ENCODE assay signal across 32 mouse cellular contexts in the genomic region with DNA sequence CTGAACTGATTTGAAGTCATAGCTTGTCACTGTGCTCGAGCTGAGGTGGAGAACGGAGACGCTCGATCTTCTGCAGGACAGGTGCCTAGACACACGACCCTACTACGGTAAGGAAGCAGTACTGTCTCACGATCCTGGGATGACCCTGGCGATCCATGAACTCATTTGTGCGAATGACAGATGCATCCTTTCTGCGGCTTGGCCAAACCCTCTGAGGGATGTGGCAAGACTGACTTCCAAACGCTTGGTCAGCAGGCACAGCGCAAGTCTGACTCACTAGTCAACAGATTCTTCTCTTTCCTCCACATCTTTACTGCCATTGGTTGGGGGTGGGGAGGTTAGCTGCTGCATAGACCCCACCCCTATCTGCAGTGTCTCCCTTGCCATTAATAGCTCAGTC. TPM values are rescaled to one million over a fixed set of nuclear protein-coding genes. Genes with fewer than 3 reads are reported as not detected.
DNase-seq lines count a peak whose midpoint lies in the region; ATAC-seq and TF ChIP-seq lines count a peak whose summit lies in the region.
"Had no signal": no experiment of that assay in that cellular context is flagged by ENCODE, and none has a peak within 500 bp of the region (broad histone marks: within the 10 kb centered on the region; RNA-seq: fewer than 3 reads in every experiment).

No protein-coding gene starts in this region.

- H3K4me1 ChIP-seq in heart, embryonic 12.5 days (replicated peaks): peaks cover 4% of the 10 kb centered on the region
- H3K4me1 ChIP-seq in hindbrain, postnatal 0 days (ENCODE audit: insufficient read depth, low read length): 0 out of 2 replicates have a peak, but pooled peaks cover 4% of the 10 kb centered on the region

- peak; percentile 35 to 39 for DNase-seq in heart, adult 9 months (ENCODE audit: low spot score in 2 of 2)
- peak; percentile 76 for DNase-seq in 3T3-L1 (ENCODE audit: low read depth, low spot score)
- DNase-seq in hindbrain, postnatal 0 days (ENCODE audit: low spot score): no peak
- no peak for DNase-seq in thymus, postnatal 0 days (ENCODE audit: low spot score)
- DNase-seq: cerebellum, adult 11-12 months; cerebellum, postnatal 14 days; embryo, embryonic 11 days; gastrocnemius, postnatal 36 days; kidney, adult 2 months; kidney, postnatal 14 days; lung, postnatal 36 days; right cerebral cortex, adult 18-20 months; spleen, adult 18-20 months; thymus, adult 18-20 months had no signal

- no peak for TF ChIP-seq CTCF in C2C12 (IDR thresholded peaks at IDR 0.05; ENCODE audit: control insufficient read depth, insufficient read depth, insufficient read length)
- no peak for TF ChIP-seq CTCF in hindbrain, postnatal 0 days (IDR thresholded peaks at IDR 0.05; ENCODE audit: low read depth)

- no peak overlapping the region for H3K4me2 ChIP-seq in heart, embryonic 12.5 days
- H3K4me2 ChIP-seq in hindbrain, postnatal 0 days (ENCODE audit: low read depth, low read length): no peak overlapping the region
- H3K4me2 ChIP-seq: forebrain, embryonic 15.5 days; hindbrain, embryonic 12.5 days; midbrain, embryonic 12.5 days had no signal

- ATAC-seq in heart, embryonic 12.5 days (ENCODE audit: insufficient number of reproducible peaks, low FRiP score): no peak
- ATAC-seq in megakaryocyte progenitor cell, adult 5-6 weeks (replicated peaks; ENCODE audit: poor library complexity): peak; percentile 27
- ATAC-seq in hindbrain, postnatal 0 days: no peak
- ATAC-seq: forebrain, embryonic 15.5 days; inflammation-experienced regulatory T-cells, adult 6 months had no signal

- 0 out of 2 replicates have a peak, but pooled peaks cover under 1% of the 10 kb centered on the region for H3K9me3 ChIP-seq in heart, embryonic 12.5 days (replicated peaks)
- H3K9me3 ChIP-seq in hindbrain, postnatal 0 days (ENCODE audit: low read length): no peaks in the 10 kb centered on the region
- H3K9me3 ChIP-seq: forebrain, embryonic 15.5 days; heart, embryonic 15.5 days; hindbrain, embryonic 12.5 days; midbrain, embryonic 12.5 days; neural tube, embryonic 12.5 days had no signal

- H3K36me3 ChIP-seq in heart, embryonic 12.5 days: no peaks in the 10 kb centered on the region
- no peaks in the 10 kb centered on the region for H3K36me3 ChIP-seq in C2C12 (ENCODE audit: control insufficient read depth, insufficient read depth)
- no peaks in the 10 kb centered on the region for H3K36me3 ChIP-seq in hindbrain, postnatal 0 days (ENCODE audit: insufficient read depth, low read length)
- H3K36me3 ChIP-seq: forebrain, embryonic 15.5 days; heart, embryonic 15.5 days; hindbrain, embryonic 12.5 days; midbrain, embryonic 12.5 days; neural tube, embryonic 12.5 days had no signal

- H3K4me3 ChIP-seq in heart, embryonic 12.5 days: no peak overlapping the region
- no peak overlapping the region for H3K4me3 ChIP-seq in C2C12 (ENCODE audit: insufficient read depth, poor library complexity, severe bottlenecking)
- H3K4me3 ChIP-seq in hindbrain, postnatal 0 days (ENCODE audit: low read length): no peak overlapping the region
- H3K4me3 ChIP-seq: forebrain, embryonic 15.5 days; heart, embryonic 15.5 days; hindbrain, embryonic 12.5 days; midbrain, embryonic 12.5 days; neural tube, embryonic 12.5 days had no signal

- H3K79me2 ChIP-seq in C2C12 (ENCODE audit: control insufficient read depth, insufficient read depth): no peaks in the 10 kb centered on the region

- no peak overlapping the region for H3ac ChIP-seq in C2C12 (ENCODE audit: control insufficient read depth, insufficient read length, low read depth)

- H3K27ac ChIP-seq in heart, embryonic 12.5 days (ENCODE audit: poor library complexity, severe bottlenecking): no peak overlapping the region
- H3K27ac ChIP-seq in hindbrain, postnatal 0 days: no peak overlapping the region
- H3K27ac ChIP-seq: forebrain, embryonic 15.5 days; heart, embryonic 15.5 days; hindbrain, embryonic 12.5 days; midbrain, embryonic 12.5 days; neural tube, embryonic 12.5 days had no signal

- H3K27me3 ChIP-seq in heart, embryonic 12.5 days (replicated peaks): no peaks in the 10 kb centered on the region
- no peaks in the 10 kb centered on the region for H3K27me3 ChIP-seq in C2C12 (ENCODE audit: control insufficient read depth, insufficient read depth, insufficient read length)
- no peaks in the 10 kb centered on the region for H3K27me3 ChIP-seq in hindbrain, postnatal 0 days (ENCODE audit: insufficient read depth, low read length)
- H3K27me3 ChIP-seq: CH12.LX; forebrain, embryonic 15.5 days; heart, embryonic 15.5 days; hindbrain, embryonic 12.5 days; midbrain, embryonic 12.5 days; neural tube, embryonic 12.5 days had no signal

- H3K79me3 ChIP-seq in C2C12 (ENCODE audit: low read depth): no peaks in the 10 kb centered on the region

- WGBS in heart, embryonic 12.5 days: 79% methylated on average over 12 of the region's 12 CpGs
- 87% methylated on average over 12 of the region's 12 CpGs for WGBS in hindbrain, postnatal 0 days

- no peak overlapping the region for H3K9ac ChIP-seq in heart, embryonic 12.5 days
- no peak overlapping the region for H3K9ac ChIP-seq in hindbrain, postnatal 0 days (replicated peaks; ENCODE audit: low read length)
- H3K9ac ChIP-seq: forebrain, embryonic 15.5 days; heart, embryonic 15.5 days; hindbrain, embryonic 12.5 days; midbrain, embryonic 12.5 days; neural tube, embryonic 12.5 days had no signal

TF ChIP-seq in C2C12, 6 proteins besides CTCF, POLR2A, EP300 and RAD21:
- TF ChIP-seq MAX (IDR thresholded peaks at IDR 0.05): no peak
- peak; percentile 74 for TF ChIP-seq MYOD1 (IDR thresholded peaks at IDR 0.05; ENCODE audit: control insufficient read depth, insufficient read length, low read depth)
- TF ChIP-seq CEBPB (IDR thresholded peaks at IDR 0.05; ENCODE audit: low read depth): peak; percentile 78

RNA-seq across cellular contexts. Expression of a gene that starts 4.2 kb away (rescaled TPM):
- polyA plus RNA-seq in heart, embryonic 12.5 days (2016; fragmentation: Nextera tagmentation; extraction: Ambion mirVana): 53.2 and 57.5 TPM in 2 replicates
- 34.7 TPM for polyA plus RNA-seq in C2C12 (2012; fragmentation: generic; extraction: Trizol)
- 61.6 and 65.6 TPM in 2 replicates for total RNA-seq in megakaryocyte progenitor cell, adult 5-6 weeks (2015)
- 35.0 and 36.2 TPM in 2 replicates for total RNA-seq in megakaryocyte progenitor cell, adult 5-6 weeks (2017)
- 250 and 316 TPM in 2 replicates for total RNA-seq in hindbrain, postnatal 0 days (2014; rRNA removed)
- 354 and 366 TPM in 2 replicates for polyA plus RNA-seq in hindbrain, postnatal 0 days (2015; fragmentation: Nextera tagmentation; extraction: Ambion mirVana)
- polyA plus RNA-seq in thymus, postnatal 0 days (2015; fragmentation: Nextera tagmentation; extraction: Ambion mirVana): 119 and 139 TPM in 2 replicates

RNA-seq across cellular contexts. Expression of a gene that starts 26.0 kb away (rescaled TPM):
- not detected in 2 replicates for polyA plus RNA-seq in heart, embryonic 12.5 days (2016; fragmentation: Nextera tagmentation; extraction: Ambion mirVana)
- polyA plus RNA-seq in C2C12 (2012; fragmentation: generic; extraction: Trizol): not detected
- total RNA-seq in megakaryocyte progenitor cell, adult 5-6 weeks (2015): 0.07 and 0.17 TPM in 2 replicates
- total RNA-seq in megakaryocyte progenitor cell, adult 5-6 weeks (2017): 0.08 TPM in 1 of 2 replicates, not detected in the other
- total RNA-seq in hindbrain, postnatal 0 days (2014; rRNA removed): not detected in 2 replicates
- polyA plus RNA-seq in hindbrain, postnatal 0 days (2015; fragmentation: Nextera tagmentation; extraction: Ambion mirVana): not detected in 2 replicates
- not detected in 2 replicates for polyA plus RNA-seq in thymus, postnatal 0 days (2015; fragmentation: Nextera tagmentation; extraction: Ambion mirVana)
- total RNA-seq: CH12.LX; gastrocnemius, postnatal 36 days; layer of hippocampus, adult 8-10 months; left cerebral cortex, postnatal 25 days; MEL had no signal
- polyA plus RNA-seq: embryonic facial prominence, embryonic 14.5 days; forebrain, embryonic 15.5 days; heart, embryonic 15.5 days; hindbrain, embryonic 12.5 days; inflammation-experienced regulatory T-cells, adult 6 months; kidney, adult 2 months; limb, embryonic 14.5 days; liver, embryonic 16.5 days; midbrain, embryonic 12.5 days; neural tube, embryonic 12.5 days; stomach, embryonic 14.5 days had no signal

RNA-seq across cellular contexts. Expression of a gene that starts 31.1 kb away (rescaled TPM):
- polyA plus RNA-seq in heart, embryonic 12.5 days (2016; fragmentation: Nextera tagmentation; extraction: Ambion mirVana): 0.06 TPM in 1 of 2 replicates, not detected in the other
- polyA plus RNA-seq in C2C12 (2012; fragmentation: generic; extraction: Trizol): not detected
- total RNA-seq in megakaryocyte progenitor cell, adult 5-6 weeks (2015): not detected in 2 replicates
- not detected in 2 replicates for total RNA-seq in megakaryocyte progenitor cell, adult 5-6 weeks (2017)
- 3.5 and 3.9 TPM in 2 replicates for total RNA-seq in hindbrain, postnatal 0 days (2014; rRNA removed)
- polyA plus RNA-seq in hindbrain, postnatal 0 days (2015; fragmentation: Nextera tagmentation; extraction: Ambion mirVana): 2.4 and 2.8 TPM in 2 replicates
- not detected in 2 replicates for polyA plus RNA-seq in thymus, postnatal 0 days (2015; fragmentation: Nextera tagmentation; extraction: Ambion mirVana)
- total RNA-seq: gastrocnemius, postnatal 36 days; MEL; monocyte, adult 5-6 weeks had no signal
- polyA plus RNA-seq: heart, embryonic 15.5 days; inflammation-experienced regulatory T-cells, adult 6 months; kidney, adult 2 months had no signal

RNA-seq across cellular contexts. Expression of a gene that starts 52.1 kb away (rescaled TPM):
- polyA plus RNA-seq in heart, embryonic 12.5 days (2016; fragmentation: Nextera tagmentation; extraction: Ambion mirVana): 33.6 and 36.4 TPM in 2 replicates
- polyA plus RNA-seq in C2C12 (2012; fragmentation: generic; extraction: Trizol): 19.5 TPM
- total RNA-seq in megakaryocyte progenitor cell, adult 5-6 weeks (2015): 84.7 and 88.9 TPM in 2 replicates
- total RNA-seq in megakaryocyte progenitor cell, adult 5-6 weeks (2017): 73.6 and 81.1 TPM in 2 replicates
- total RNA-seq in hindbrain, postnatal 0 days (2014; rRNA removed): 41.2 and 43.5 TPM in 2 replicates
- polyA plus RNA-seq in hindbrain, postnatal 0 days (2015; fragmentation: Nextera tagmentation; extraction: Ambion mirVana): 34.4 and 36.4 TPM in 2 replicates
- 72.3 and 75.1 TPM in 2 replicates for polyA plus RNA-seq in thymus, postnatal 0 days (2015; fragmentation: Nextera tagmentation; extraction: Ambion mirVana)

RNA-seq across cellular contexts. Expression of a gene that starts 53.0 kb away (rescaled TPM):
- 45.2 and 45.6 TPM in 2 replicates for polyA plus RNA-seq in heart, embryonic 12.5 days (2016; fragmentation: Nextera tagmentation; extraction: Ambion mirVana)
- 55.2 TPM for polyA plus RNA-seq in C2C12 (2012; fragmentation: generic; extraction: Trizol)
- 264 and 290 TPM in 2 replicates for total RNA-seq in megakaryocyte progenitor cell, adult 5-6 weeks (2015)
- total RNA-seq in megakaryocyte progenitor cell, adult 5-6 weeks (2017): 298 and 323 TPM in 2 replicates
- 44.7 and 55.1 TPM in 2 replicates for total RNA-seq in hindbrain, postnatal 0 days (2014; rRNA removed)
- polyA plus RNA-seq in hindbrain, postnatal 0 days (2015; fragmentation: Nextera tagmentation; extraction: Ambion mirVana): 30.7 and 31.4 TPM in 2 replicates
- polyA plus RNA-seq in thymus, postnatal 0 days (2015; fragmentation: Nextera tagmentation; extraction: Ambion mirVana): 80.3 and 86.3 TPM in 2 replicates

Comparison
In these comparisons a context has a peak if more than half of its experiments do, and no peak if none do; other contexts are left out.
1. DNase-seq: peak in heart, adult 9 months (2 of 2) and 3T3-L1 (single experiment); none in hindbrain, postnatal 0 days (single experiment) and thymus, postnatal 0 days (single experiment).